Mouse (Mus musculus) MEL (cell line): ENCODE measurements around the gene Elk3.

ENCODE experiments used
- E2F4 ChIP-seq: IDR thresholded peaks from 2 replicates; pipeline ENCODE4 v1.6.1; 2011; ENCODE audit warnings: low read depth, low read length, improper control_type of control experiment, borderline replicate concordance
- KAT2A ChIP-seq: conservative IDR thresholded peaks from 2 replicates; pipeline ENCODE4 v1.6.1; 2012; ENCODE audit warnings: low read depth, low read length, improper control_type of control experiment, inconsistent platforms
- NELFE ChIP-seq: IDR thresholded peaks from 2 replicates; pipeline ENCODE4 v1.6.1; 2011; ENCODE audit warnings: low read depth, low read length, improper control_type of control experiment
- POLR2A ChIP-seq, 2 experiments: IDR thresholded peaks; 2 replicates each; pipeline ENCODE4 v1.6.1; 2011 to 2012; ENCODE audit warnings: low read length in 2 of 2, mild to moderate bottlenecking in 2 of 2, control low read depth in 1 of 2, improper control_type of control experiment in 1 of 2, low read depth in 1 of 2, moderate library complexity in 1 of 2; ENCODE audit not compliant: control insufficient read depth in 1 of 2, insufficient read depth in 1 of 2, poor library complexity in 1 of 2

DNA sequence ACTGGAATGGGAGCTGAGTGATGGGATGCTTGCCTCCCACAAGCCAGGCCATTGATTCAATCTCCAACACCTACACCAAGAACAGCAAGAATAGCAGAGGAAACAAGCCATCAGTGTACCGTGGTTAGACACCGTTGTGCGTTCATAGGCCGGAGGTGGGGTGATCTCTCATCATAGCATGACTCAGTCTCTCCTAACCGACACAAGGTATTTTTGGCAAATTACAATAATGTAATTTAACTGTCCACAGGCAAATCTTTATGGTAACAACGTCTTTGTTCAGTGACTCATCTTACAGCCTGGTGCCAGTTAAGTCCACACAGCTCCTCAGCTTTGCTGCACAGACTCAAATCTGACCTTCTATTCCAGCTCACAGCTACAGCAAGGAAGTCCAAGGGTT is 32.5 kb upstream of the Elk3 start:
- TF ChIP-seq POLR2A (IDR thresholded peaks at IDR 0.05; ENCODE audit: control insufficient read depth in 1 of 2, insufficient read depth in 1 of 2, low read depth in 1 of 2, low read length in 2 of 2, poor library complexity in 1 of 2) (no peak), KAT2A (no peak), NELFE (no peak), E2F4 (no peak)
